10 mouse cellular contexts compared by ENCODE assay signal in the genomic region with DNA sequence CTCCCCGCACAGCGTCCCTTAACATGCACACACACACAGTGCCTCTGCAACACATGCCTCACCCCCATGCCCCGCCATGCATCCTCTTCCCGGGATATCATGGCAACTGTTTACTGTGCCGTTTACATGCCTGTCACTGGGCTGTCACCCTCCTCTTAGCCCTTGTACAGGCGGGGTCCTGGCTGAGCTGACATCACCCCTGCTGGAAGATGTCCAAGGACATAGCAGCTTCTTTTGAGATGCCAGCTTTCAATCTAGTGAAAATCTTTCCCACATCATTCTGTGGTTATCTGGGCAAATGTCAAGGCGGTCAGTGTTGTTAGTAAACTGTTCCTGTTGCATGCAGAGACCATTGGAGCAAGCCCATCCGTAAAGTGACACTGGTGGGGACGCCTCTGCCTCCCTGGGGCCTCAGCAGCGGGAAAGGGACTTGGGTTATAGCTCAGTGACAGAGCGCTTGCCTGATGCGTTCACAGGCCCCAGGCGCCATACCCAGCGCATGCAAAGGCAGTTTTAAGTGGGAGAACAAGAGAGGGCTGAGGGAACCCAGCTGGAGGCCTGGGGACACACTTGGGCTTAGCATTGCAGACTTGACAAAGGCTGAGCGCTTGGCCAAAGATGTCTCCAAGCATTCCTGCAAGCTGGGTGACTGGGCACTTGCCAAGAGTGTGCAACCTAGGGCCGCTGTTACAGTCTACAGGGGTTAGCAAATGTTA. TPM values are rescaled to one million over a fixed set of nuclear protein-coding genes. Genes with fewer than 3 reads are reported as not detected.
A peak's percentile ranks its signal among the peaks of the same experiment; 100 is the strongest.
DNase-seq lines count a peak whose midpoint lies in the region; ATAC-seq lines count a peak whose summit lies in the region.
"Had no signal": no experiment of that assay in that cellular context is flagged by ENCODE, and none has a peak within 500 bp of the region (broad histone marks: within the 10 kb centered on the region; RNA-seq: fewer than 3 reads in every experiment).

No protein-coding gene starts in this region.

- H3K4me3 ChIP-seq in heart, embryonic 16.5 days (ENCODE audit: low read length), result no peak overlapping the region
- no peak overlapping the region for H3K4me3 ChIP-seq in midbrain, embryonic 13.5 days (replicated peaks)
- H3K4me3 ChIP-seq in midbrain, embryonic 15.5 days, result no peak overlapping the region
- no peak overlapping the region for H3K4me3 ChIP-seq in neural tube, embryonic 15.5 days (replicated peaks)
- H3K4me3 ChIP-seq: neural tube, embryonic 13.5 days had no signal

- peaks cover 28% of the 10 kb centered on the region for H3K36me3 ChIP-seq in heart, embryonic 16.5 days (ENCODE audit: control insufficient read depth, insufficient read depth)
- H3K36me3 ChIP-seq in midbrain, embryonic 13.5 days, result peaks cover 35% of the 10 kb centered on the region
- H3K36me3 ChIP-seq in midbrain, embryonic 15.5 days (replicated peaks), result peaks cover 17% of the 10 kb centered on the region; the same call in 1 of the 2 replicates
- peaks cover 39% of the 10 kb centered on the region for H3K36me3 ChIP-seq in neural tube, embryonic 15.5 days

- no peak overlapping the region for H3K9ac ChIP-seq in heart, embryonic 16.5 days (ENCODE audit: low read length)
- no peak overlapping the region; the same call in 1 of the 2 replicates for H3K9ac ChIP-seq in midbrain, embryonic 13.5 days (replicated peaks)
- H3K9ac ChIP-seq in midbrain, embryonic 15.5 days, result no peak overlapping the region
- H3K9ac ChIP-seq in neural tube, embryonic 15.5 days (replicated peaks), result no peak overlapping the region
- H3K9ac ChIP-seq: neural tube, embryonic 13.5 days had no signal

- H3K27me3 ChIP-seq in heart, embryonic 16.5 days (ENCODE audit: control insufficient read depth, insufficient read depth, low read length), result no peaks in the 10 kb centered on the region
- H3K27me3 ChIP-seq in midbrain, embryonic 13.5 days, result no peaks in the 10 kb centered on the region
- no peaks in the 10 kb centered on the region for H3K27me3 ChIP-seq in midbrain, embryonic 15.5 days (replicated peaks)
- no peaks in the 10 kb centered on the region for H3K27me3 ChIP-seq in neural tube, embryonic 15.5 days (replicated peaks)
- H3K27me3 ChIP-seq: neural tube, embryonic 13.5 days had no signal

- intact Hi-C loops in heart, postnatal 14 days (cut with DNase I), result no loop called here
- intact Hi-C loops in left cerebral cortex, postnatal 36 days (cut with DNase I), result no loop called here

- DNase-seq in heart, adult 8-10 months (ENCODE audit: low spot score), result no peak
- DNase-seq in heart, postnatal 14 days, result peak; percentile 38 to 58
- no peak for DNase-seq in left cerebral cortex, postnatal 36 days (ENCODE audit: low spot score in 2 of 2)
- DNase-seq: thymus, postnatal 25 days had no signal

- no peaks in the 10 kb centered on the region for H3K9me3 ChIP-seq in heart, embryonic 16.5 days (replicated peaks; ENCODE audit: control insufficient read depth, low read length)
- no peaks in the 10 kb centered on the region for H3K9me3 ChIP-seq in midbrain, embryonic 13.5 days
- no peaks in the 10 kb centered on the region for H3K9me3 ChIP-seq in midbrain, embryonic 15.5 days
- H3K9me3 ChIP-seq in neural tube, embryonic 15.5 days (replicated peaks), result no peaks in the 10 kb centered on the region
- H3K9me3 ChIP-seq: neural tube, embryonic 13.5 days had no signal

- peak overlapping the region; percentile 36 for H3K27ac ChIP-seq in heart, embryonic 16.5 days (ENCODE audit: low read length)
- H3K27ac ChIP-seq in midbrain, embryonic 13.5 days, result peak overlapping the region; percentile 7; the same call in 1 of the 2 replicates
- H3K27ac ChIP-seq in midbrain, embryonic 15.5 days, result no peak overlapping the region
- H3K27ac ChIP-seq in neural tube, embryonic 15.5 days (replicated peaks), result no peak overlapping the region
- H3K27ac ChIP-seq: neural tube, embryonic 13.5 days had no signal

- 0 out of 2 replicates have a peak, but pooled peaks have one; percentile 20 for ATAC-seq in heart, embryonic 16.5 days (replicated peaks; ENCODE audit: extremely low read depth, insufficient read depth, low FRiP score)
- ATAC-seq in midbrain, embryonic 13.5 days, result no peak
- ATAC-seq in midbrain, embryonic 15.5 days (replicated peaks), result no peak
- ATAC-seq in neural tube, embryonic 15.5 days (ENCODE audit: low FRiP score), result 0 out of 2 replicates have a peak, but pooled peaks have one; percentile 5
- no peak for ATAC-seq in erythroid progenitor cell, adult 5-6 weeks (replicated peaks; ENCODE audit: low FRiP score, poor library complexity, severe bottlenecking)

- peaks cover 13% of the 10 kb centered on the region for H3K4me1 ChIP-seq in heart, embryonic 16.5 days (ENCODE audit: control insufficient read depth, insufficient read depth, low read length)
- H3K4me1 ChIP-seq in midbrain, embryonic 13.5 days (replicated peaks), result peaks cover 14% of the 10 kb centered on the region
- no peaks in the 10 kb centered on the region for H3K4me1 ChIP-seq in midbrain, embryonic 15.5 days
- H3K4me1 ChIP-seq in neural tube, embryonic 15.5 days, result peaks cover 6% of the 10 kb centered on the region; the same call in 1 of the 2 replicates

- 44% methylated on average over 16 of the region's 16 CpGs for WGBS in heart, embryonic 16.5 days
- WGBS in midbrain, embryonic 13.5 days, result 65% methylated on average over 16 of the region's 16 CpGs
- WGBS in midbrain, embryonic 15.5 days, result 65% methylated on average over 16 of the region's 16 CpGs
- 52% methylated on average over 16 of the region's 16 CpGs for WGBS in neural tube, embryonic 15.5 days

- no peak overlapping the region for H3K4me2 ChIP-seq in heart, embryonic 16.5 days (ENCODE audit: low read depth, low read length)
- H3K4me2 ChIP-seq in midbrain, embryonic 13.5 days (replicated peaks), result no peak overlapping the region
- H3K4me2 ChIP-seq in midbrain, embryonic 15.5 days, result no peak overlapping the region
- H3K4me2 ChIP-seq in neural tube, embryonic 15.5 days, result no peak overlapping the region
- H3K4me2 ChIP-seq: neural tube, embryonic 13.5 days had no signal

RNA-seq across cellular contexts. Expression of gene Get4, which starts 18.8 kb away (rescaled TPM):
- polyA plus RNA-seq in heart, embryonic 16.5 days (2015; fragmentation: Nextera tagmentation; extraction: Ambion mirVana), result 141 and 145 TPM in 2 replicates
- total RNA-seq in heart, adult 8-10 months (2022), result 10 to 100 TPM; 39.1 to 45.9 (median 43.7) TPM
- 112 and 116 TPM in 2 replicates for polyA plus RNA-seq in midbrain, embryonic 13.5 days (2015; fragmentation: Nextera tagmentation; extraction: Ambion mirVana)
- 119 and 127 TPM in 2 replicates for polyA plus RNA-seq in midbrain, embryonic 15.5 days (2015; fragmentation: Nextera tagmentation; extraction: Ambion mirVana)
- total RNA-seq in heart, postnatal 14 days (2021), result 10 to 100 TPM; 42.6 to 48.1 TPM
- polyA plus RNA-seq in neural tube, embryonic 15.5 days (2015; fragmentation: Nextera tagmentation; extraction: Ambion mirVana), result 119 and 126 TPM in 2 replicates
- total RNA-seq in left cerebral cortex, postnatal 36 days (2021), result 10 to 100 TPM; 51.5 to 52.9 TPM
- 35.6 and 36.4 TPM in 2 replicates for total RNA-seq in erythroid progenitor cell, adult 5-6 weeks (2015; ENCODE audit: low replicate concordance)
- 21.9 and 36.6 TPM in 2 replicates for total RNA-seq in erythroid progenitor cell, adult 5-6 weeks (2017; ENCODE audit: low replicate concordance)

RNA-seq across cellular contexts. Expression of gene Adap1, which starts 54.5 kb away (rescaled TPM):
- polyA plus RNA-seq in heart, embryonic 16.5 days (2015; fragmentation: Nextera tagmentation; extraction: Ambion mirVana), result 0.59 and 1.6 TPM in 2 replicates
- 1 to 10 TPM; 2.1 to 4.2 (median 2.9) TPM for total RNA-seq in heart, adult 8-10 months (2022)
- polyA plus RNA-seq in midbrain, embryonic 13.5 days (2015; fragmentation: Nextera tagmentation; extraction: Ambion mirVana), result 13.8 and 14.5 TPM in 2 replicates
- polyA plus RNA-seq in midbrain, embryonic 15.5 days (2015; fragmentation: Nextera tagmentation; extraction: Ambion mirVana), result 115 and 118 TPM in 2 replicates
- total RNA-seq in heart, postnatal 14 days (2021), result 1 to 10 TPM; 1.5 to 1.6 TPM
- 86.2 and 132 TPM in 2 replicates for polyA plus RNA-seq in neural tube, embryonic 15.5 days (2015; fragmentation: Nextera tagmentation; extraction: Ambion mirVana)
- total RNA-seq in left cerebral cortex, postnatal 36 days (2021), result 100 to 1,000 TPM; 260 to 316 TPM
- 4.2 and 5.8 TPM in 2 replicates for total RNA-seq in erythroid progenitor cell, adult 5-6 weeks (2015; ENCODE audit: low replicate concordance)
- 3.9 and 9.5 TPM in 2 replicates for total RNA-seq in erythroid progenitor cell, adult 5-6 weeks (2017; ENCODE audit: low replicate concordance)

Comparison
In these comparisons a context has a peak if more than half of its experiments do, and no peak if none do; other contexts are left out.
1. H3K27ac ChIP-seq: peak in heart, embryonic 16.5 days (single experiment) and midbrain, embryonic 13.5 days (single experiment); none in midbrain, embryonic 15.5 days (single experiment) and neural tube, embryonic 15.5 days (single experiment).
2. DNase-seq: peak in heart, postnatal 14 days (2 of 2); none in heart, adult 8-10 months (single experiment) and left cerebral cortex, postnatal 36 days (0 of 2).
3. ATAC-seq: peak in heart, embryonic 16.5 days (single experiment) and neural tube, embryonic 15.5 days (single experiment); none in midbrain, embryonic 13.5 days (single experiment), midbrain, embryonic 15.5 days (single experiment) and erythroid progenitor cell, adult 5-6 weeks (single experiment).
4. RNA of gene Adap1, which starts 54.5 kb away (total RNA-seq): 260 to 316 TPM in left cerebral cortex, postnatal 36 days; 3.9 to 9.5 TPM in erythroid progenitor cell, adult 5-6 weeks, 2.1 to 4.2 TPM in heart, adult 8-10 months and 1.5 to 1.6 TPM in heart, postnatal 14 days; every median in the first group is over 10 times any median in the second.